Mouse (Mus musculus): ENCODE results near the gene Zfp345.
"Not testable (repeated sequence)": the region's sequence is repeated elsewhere in the genome, so short reads cannot be mapped to it uniquely, and the experiment has no call there.

Gene Zfp345

GRCm38 (mm10) chr2:150484939-150485778 is at the start of gene Zfp345:
Gene Zfp345 (minus strand): TSS chr2:150485091.
- not testable (repeated sequence) for DNase-seq (ENCODE audit: low spot score)

GRCm38 (mm10) chr2:150525703-150526207 is 40.9 kb upstream of the Zfp345 start:
- DNase-seq (ENCODE audit: low spot score): no peak

DNA sequence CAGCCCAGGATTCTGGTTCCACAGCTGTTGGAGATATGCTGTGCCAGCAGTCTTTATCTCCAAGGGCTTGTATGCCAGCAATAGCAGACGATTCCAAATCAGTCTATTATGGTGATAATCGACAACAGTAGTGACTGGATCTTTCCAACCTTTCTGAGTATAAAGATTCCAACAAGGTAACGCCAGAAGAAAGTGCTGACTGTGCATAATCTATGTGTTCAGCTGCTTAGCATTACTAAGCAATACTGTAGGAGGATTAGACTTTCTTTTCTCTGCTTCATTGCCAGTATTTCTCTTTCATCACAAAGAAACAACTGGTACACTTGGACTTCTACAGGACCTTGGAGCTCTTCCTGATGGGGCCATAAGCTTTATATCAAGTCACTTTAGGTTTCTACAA is 27.9 kb upstream of the Zfp345 start:
- DNase-seq (ENCODE audit: low spot score): no peak

DNA sequence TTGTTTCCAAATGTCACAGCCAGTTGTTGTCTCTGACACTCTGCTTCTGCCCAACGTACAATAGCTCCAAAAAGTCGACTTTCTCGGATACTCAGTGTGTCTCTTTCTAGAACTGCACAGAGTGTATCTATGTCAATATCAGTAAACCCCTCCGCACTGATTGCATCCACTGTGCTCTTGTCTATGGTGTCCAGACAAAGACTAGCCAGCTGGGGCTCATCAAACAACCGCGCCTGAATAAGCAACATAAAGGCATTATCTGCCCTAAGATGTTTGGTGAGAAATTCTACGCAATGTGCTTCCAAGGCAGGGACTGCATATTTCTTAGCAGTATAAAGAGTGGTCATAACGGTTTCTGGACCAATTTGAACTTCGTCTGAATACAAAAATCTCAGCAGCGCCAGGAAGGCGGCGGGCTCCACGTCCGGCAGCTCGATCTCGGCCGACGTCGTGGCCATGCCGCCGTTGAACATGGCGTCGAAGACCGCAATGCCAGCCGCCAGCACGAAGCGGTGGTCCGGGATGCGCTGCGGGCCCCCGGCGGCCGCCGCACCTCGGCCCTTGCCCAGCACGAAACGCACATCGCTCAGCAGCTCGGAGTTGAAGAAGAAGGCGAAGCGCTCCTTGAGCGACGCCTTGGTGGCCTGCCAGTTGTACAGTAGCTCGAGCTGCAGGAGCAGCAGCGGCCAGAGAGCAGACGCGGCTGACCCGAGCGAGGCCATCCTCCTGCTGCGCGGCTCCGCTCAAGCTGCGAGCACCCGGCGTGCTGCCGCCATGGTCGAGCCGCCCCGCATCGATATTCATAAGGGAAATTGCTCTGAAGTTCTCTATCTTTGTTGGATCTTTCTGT is 15.5 kb upstream of the Zfp345 start:
- DNase-seq (ENCODE audit: low spot score): not testable (repeated sequence)

GRCm38 (mm10) chr2:150493031-150493430 is 8.1 kb upstream of the Zfp345 start:
- DNase-seq (ENCODE audit: low spot score): no peak

GRCm38 (mm10) chr2:150451180-150451919 is 33.5 kb downstream of the Zfp345 start, which contains the start of gene Zfp442:
Gene Zfp442 (minus strand): TSS chr2:150451486.
- not testable (repeated sequence) for DNase-seq (ENCODE audit: low spot score)

- not testable (repeated sequence) for DNase-seq (ENCODE audit: low spot score)
Observed at GRCm38 (mm10) chr2:150439084-150439483, 45.8 kb downstream of the Zfp345 start.
